Mouse (Mus musculus) splenic B cell, adult 2 months (primary cell): ENCODE results near the gene Adam11.

Experiments
- DNase-seq: peaks from one replicate; pipeline ENCODE4 v3.0.0-alpha.2; 2011; ENCODE audit warnings: low read depth, low spot score
- H3K27me3 ChIP-seq: 2 replicates; pipeline ENCODE4 v1.6.1; 2012; ENCODE audit warnings: mild to moderate bottlenecking, low read length, moderate library complexity, mixed read lengths; ENCODE audit not compliant: control insufficient read depth, poor library complexity, insufficient read depth, severe bottlenecking
- H3K36me3 ChIP-seq: 2 replicates; pipeline ENCODE4 v1.6.1; 2012; ENCODE audit warnings: mild to moderate bottlenecking, low read length, moderate library complexity, mixed read lengths; ENCODE audit not compliant: control insufficient read depth, poor library complexity, insufficient read depth, severe bottlenecking

The Adam11 gene

GRCm38 (mm10) chr11:102742066-102742465 lies 19.2 kb upstream of the Adam11 start:
- no peak for DNase-seq
- Histone ChIP-seq H3K36me3 (no peaks in the 10 kb centered on the region), H3K27me3 (no peaks in the 10 kb centered on the region)

DNA sequence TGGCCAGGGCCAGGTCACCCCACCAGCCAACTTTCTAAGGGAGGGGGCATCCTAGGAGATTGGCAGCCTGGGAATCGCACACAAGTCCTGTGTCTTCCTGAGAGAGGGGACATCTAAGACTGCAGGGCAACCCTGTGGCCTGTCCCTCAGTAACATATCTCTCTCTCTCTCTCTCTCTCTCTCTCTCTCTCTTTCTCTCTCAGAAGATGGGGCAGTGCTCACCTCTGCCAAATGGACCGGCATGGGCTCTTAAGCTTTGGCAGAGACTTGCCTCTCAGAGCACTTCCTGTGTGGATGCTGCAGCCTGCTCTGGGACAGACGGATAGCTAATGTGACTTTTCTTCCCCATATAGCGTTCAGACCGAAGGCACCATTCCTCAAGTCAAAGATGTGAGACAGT lies 18.4 kb upstream of the Adam11 start:
- no peak for DNase-seq
- no peaks in the 10 kb centered on the region for H3K27me3 ChIP-seq
- H3K36me3 ChIP-seq: no peaks in the 10 kb centered on the region

- H3K36me3 ChIP-seq: no peaks in the 10 kb centered on the region
- no peaks in the 10 kb centered on the region for H3K27me3 ChIP-seq
- no peak for DNase-seq
Measured at GRCm38 (mm10) chr11:102744746-102745145, 16.5 kb upstream of the Adam11 start.

GRCm38 (mm10) chr11:102747866-102748265 lies 13.4 kb upstream of the Adam11 start:
- no peaks in the 10 kb centered on the region for H3K36me3 ChIP-seq

GRCm38 (mm10) chr11:102748381-102748780 lies 12.9 kb upstream of the Adam11 start:
- Histone ChIP-seq H3K36me3 (no peaks in the 10 kb centered on the region), H3K27me3 (no peaks in the 10 kb centered on the region)
- DNase-seq: no peak

More at GRCm38 (mm10) chr11:102747866-102748265, 13.4 kb upstream of the Adam11 start:
- H3K27me3 ChIP-seq: no peaks in the 10 kb centered on the region
- no peak for DNase-seq

- Histone ChIP-seq H3K36me3 (no peaks in the 10 kb centered on the region), H3K27me3 (no peaks in the 10 kb centered on the region)
- DNase-seq: no peak
Measured at GRCm38 (mm10) chr11:102749712-102750111, 11.5 kb upstream of the Adam11 start.

GRCm38 (mm10) chr11:102752896-102753590 lies 8.2 kb upstream of the Adam11 start:
- no peaks in the 10 kb centered on the region for H3K27me3 ChIP-seq
- DNase-seq: peak; percentile 50

GRCm38 (mm10) chr11:102753591-102754324 lies 7.5 kb upstream of the Adam11 start:
- DNase-seq: no peak
- H3K27me3 ChIP-seq: no peaks in the 10 kb centered on the region
- H3K36me3 ChIP-seq: no peaks in the 10 kb centered on the region

More at GRCm38 (mm10) chr11:102752896-102753590, 8.2 kb upstream of the Adam11 start:
- no peaks in the 10 kb centered on the region for H3K36me3 ChIP-seq

GRCm38 (mm10) chr11:102754416-102754815 lies 6.8 kb upstream of the Adam11 start:
- H3K36me3 ChIP-seq: no peaks in the 10 kb centered on the region
- DNase-seq: no peak
- no peaks in the 10 kb centered on the region for H3K27me3 ChIP-seq

DNA sequence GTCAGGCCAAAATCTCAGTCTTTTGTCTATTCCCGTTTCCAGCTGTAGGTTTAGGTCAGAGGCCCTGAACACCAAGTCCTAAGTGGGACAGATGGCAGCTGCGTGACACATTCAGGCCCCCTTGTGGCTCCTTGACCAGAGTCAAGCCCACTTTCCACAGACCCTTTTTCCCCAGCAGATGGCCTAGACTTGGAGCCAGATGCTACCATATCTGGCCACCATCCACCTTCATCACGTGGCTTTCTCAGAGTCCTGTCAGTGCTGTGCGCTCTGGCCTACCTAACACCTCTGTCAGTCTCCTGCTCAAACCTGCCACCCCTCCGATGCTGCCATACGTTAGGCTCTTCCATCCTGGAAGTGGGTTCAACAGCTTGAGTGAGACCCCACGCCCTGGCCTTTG lies 5.8 kb upstream of the Adam11 start:
- Histone ChIP-seq H3K36me3 (no peaks in the 10 kb centered on the region), H3K27me3 (no peaks in the 10 kb centered on the region)
- no peak for DNase-seq

DNA sequence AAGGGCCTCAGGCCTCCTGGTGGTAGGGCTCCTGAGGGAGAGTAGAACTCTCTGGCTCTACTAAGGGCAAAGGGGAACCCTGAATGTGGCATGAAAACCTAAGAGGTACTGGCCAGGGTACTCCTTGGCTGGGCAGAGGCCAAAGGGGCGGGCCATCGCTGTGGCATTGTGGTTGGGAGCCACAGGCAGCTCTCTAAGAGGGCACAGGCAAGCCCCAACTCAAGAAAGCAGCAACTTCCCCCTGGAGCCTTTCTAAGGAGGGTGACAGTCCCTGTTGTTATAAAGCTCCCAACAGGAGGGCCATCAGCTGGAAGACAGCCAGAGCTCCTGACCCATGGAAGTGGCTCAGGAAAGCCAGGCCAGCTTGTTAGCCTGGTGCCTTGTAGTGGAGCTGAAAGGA lies 2.3 kb upstream of the Adam11 start:
- no peaks in the 10 kb centered on the region for H3K36me3 ChIP-seq
- H3K27me3 ChIP-seq: peaks cover 2% of the 10 kb centered on the region; the same call in 1 of the 2 replicates
- DNase-seq: no peak

GRCm38 (mm10) chr11:102760805-102761308 lies 382 bp upstream of the Adam11 start:
- no peak for DNase-seq
- Histone ChIP-seq H3K27me3 (peaks cover 2% of the 10 kb centered on the region; the same call in 1 of the 2 replicates), H3K36me3 (no peaks in the 10 kb centered on the region)

- Histone ChIP-seq H3K36me3 (no peaks in the 10 kb centered on the region), H3K27me3 (peaks cover 2% of the 10 kb centered on the region; the same call in 1 of the 2 replicates)
- DNase-seq: peak; percentile 15
Measured at GRCm38 (mm10) chr11:102762248-102762647, 1.0 kb downstream of the Adam11 start.

DNA sequence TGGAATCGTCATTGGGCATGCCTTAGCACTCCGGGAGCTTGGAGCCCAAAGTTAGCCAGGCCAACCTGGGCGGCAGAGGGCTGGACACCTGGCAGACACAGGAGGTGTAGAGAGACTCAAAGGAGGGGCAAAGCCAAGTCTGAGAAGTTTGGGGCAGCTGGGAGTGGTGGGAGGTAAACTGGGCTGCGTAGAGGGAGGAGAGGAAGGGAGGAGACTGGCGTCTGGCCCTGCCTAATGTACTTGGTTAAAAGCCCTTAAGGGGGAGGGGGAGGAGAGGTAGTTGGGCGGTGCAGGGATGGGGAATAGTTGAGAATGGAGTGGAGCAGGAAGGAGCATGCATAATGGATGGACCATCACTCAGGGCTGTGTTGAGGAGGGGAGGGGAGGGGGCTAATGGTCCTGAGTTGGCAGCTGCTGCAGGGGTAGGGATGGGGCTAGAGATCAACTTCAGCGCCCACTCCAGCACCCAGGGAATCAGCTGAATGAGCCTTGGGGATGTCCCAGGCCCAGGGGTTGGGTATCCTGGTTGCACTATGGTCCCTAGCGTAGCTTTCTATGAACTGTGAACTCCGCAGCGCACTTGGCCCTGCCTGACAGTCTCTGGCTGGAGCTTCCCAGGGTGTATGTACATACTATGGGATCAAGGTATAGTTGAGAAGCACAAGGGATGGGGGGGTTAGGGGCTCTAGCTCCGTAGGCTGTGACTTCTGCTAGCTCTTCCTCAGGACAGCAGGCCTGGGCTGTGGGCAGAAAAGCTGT lies 1.9 kb downstream of the Adam11 start:
- no peaks in the 10 kb centered on the region for H3K36me3 ChIP-seq
- H3K27me3 ChIP-seq: peaks cover 2% of the 10 kb centered on the region; the same call in 1 of the 2 replicates
- no peak for DNase-seq
